8 mouse cellular contexts compared by ENCODE assay signal in the genomic region with DNA sequence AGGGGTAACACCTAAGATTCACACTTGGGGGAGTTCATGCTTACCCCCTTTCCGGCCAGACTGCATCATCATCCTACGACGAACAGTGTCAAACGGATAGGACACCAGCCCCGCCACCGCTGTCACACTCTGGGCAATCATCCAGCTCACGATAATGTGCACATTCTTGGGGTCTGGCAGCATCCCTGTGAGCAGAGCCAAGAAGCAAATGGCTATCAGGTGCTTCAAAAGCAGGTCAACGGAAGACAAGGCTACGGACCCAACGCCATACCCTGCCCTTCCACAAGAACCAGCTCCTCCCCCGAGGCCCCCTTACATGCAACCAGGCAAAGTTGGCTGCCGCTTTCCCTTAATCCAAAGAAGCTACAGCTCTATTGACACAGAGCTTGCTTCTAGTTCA. TPM values are rescaled to one million over a fixed set of nuclear protein-coding genes. Genes with fewer than 3 reads are reported as not detected.
A peak's percentile ranks its signal among the peaks of the same experiment; 100 is the strongest.
DNase-seq lines count a peak whose midpoint lies in the region; ATAC-seq and TF ChIP-seq lines count a peak whose summit lies in the region.

No protein-coding gene starts in this region.

- DNase-seq in kidney, adult 2 months = peak; percentile 24
- no peak for DNase-seq in kidney, adult 9 months
- DNase-seq in cerebellum, adult 11-12 months = peak; percentile 68
- DNase-seq in gastrocnemius, adult 8-10 months (ENCODE audit: low spot score in 2 of 2) = peak; percentile 63 to 72
- DNase-seq in thymus, postnatal 10 days (ENCODE audit: low spot score in 2 of 2) = no peak
- no peak for DNase-seq in embryo, embryonic 11 days

- H3K9me3 ChIP-seq in hindbrain, embryonic 13.5 days = no peaks in the 10 kb centered on the region
- H3K9me3 ChIP-seq in midbrain, embryonic 12.5 days = no peaks in the 10 kb centered on the region

- WGBS in kidney, adult 2 months = 42% methylated on average over 12 of the region's 12 CpGs
- 70% methylated on average over 12 of the region's 12 CpGs for WGBS in hindbrain, embryonic 13.5 days
- 87% methylated on average over 12 of the region's 12 CpGs for WGBS in midbrain, embryonic 12.5 days

- ATAC-seq in hindbrain, embryonic 13.5 days (ENCODE audit: low FRiP score) = no peak
- no peak for ATAC-seq in midbrain, embryonic 12.5 days (ENCODE audit: low FRiP score, low read depth)

- H3K36me3 ChIP-seq in kidney, adult 2 months (ENCODE audit: control insufficient read depth, insufficient read depth, low read length) = peaks cover 19% of the 10 kb centered on the region
- peaks cover 55% of the 10 kb centered on the region for H3K36me3 ChIP-seq in hindbrain, embryonic 13.5 days
- H3K36me3 ChIP-seq in midbrain, embryonic 12.5 days = peaks cover 57% of the 10 kb centered on the region

- peaks cover 21% of the 10 kb centered on the region for H3K4me1 ChIP-seq in kidney, adult 2 months (ENCODE audit: control insufficient read depth, insufficient read depth, low read length)
- H3K4me1 ChIP-seq in hindbrain, embryonic 13.5 days (replicated peaks) = peaks cover 40% of the 10 kb centered on the region
- peaks cover 32% of the 10 kb centered on the region for H3K4me1 ChIP-seq in midbrain, embryonic 12.5 days

- TF ChIP-seq CTCF in kidney, adult 2 months (conservative IDR thresholded peaks at IDR 0.05; ENCODE audit: insufficient read depth, insufficient read length, low read depth, low read length) = no peak

- TF ChIP-seq POLR2A in kidney, adult 2 months (IDR thresholded peaks at IDR 0.05; ENCODE audit: low read depth, low read length) = no peak

- peak overlapping the region; percentile 91 for H3K4me2 ChIP-seq in hindbrain, embryonic 13.5 days
- H3K4me2 ChIP-seq in midbrain, embryonic 12.5 days (replicated peaks) = peak overlapping the region; percentile 81

- peak overlapping the region; percentile 92 for H3K4me3 ChIP-seq in kidney, adult 2 months (ENCODE audit: insufficient read depth, low read depth, low read length)
- H3K4me3 ChIP-seq in hindbrain, embryonic 13.5 days = peak overlapping the region; percentile 74
- peak overlapping the region; percentile 80 for H3K4me3 ChIP-seq in midbrain, embryonic 12.5 days

- no peak overlapping the region for H3K27ac ChIP-seq in kidney, adult 2 months (ENCODE audit: insufficient read depth, low read depth, low read length)
- peak overlapping the region; percentile 55 for H3K27ac ChIP-seq in hindbrain, embryonic 13.5 days
- no peak overlapping the region for H3K27ac ChIP-seq in midbrain, embryonic 12.5 days (replicated peaks)

- H3K27me3 ChIP-seq in kidney, adult 2 months (replicated peaks; ENCODE audit: control insufficient read depth, insufficient read depth, low read length) = no peaks in the 10 kb centered on the region
- H3K27me3 ChIP-seq in hindbrain, embryonic 13.5 days = no peaks in the 10 kb centered on the region
- H3K27me3 ChIP-seq in midbrain, embryonic 12.5 days = peaks cover under 1% of the 10 kb centered on the region; the same call in 1 of the 2 replicates

- H3K9ac ChIP-seq in hindbrain, embryonic 13.5 days = peak overlapping the region; percentile 94
- H3K9ac ChIP-seq in midbrain, embryonic 12.5 days (replicated peaks) = peak overlapping the region; percentile 34; the same call in 1 of the 2 replicates

RNA-seq across cellular contexts. Expression of gene Slc25a4, which starts 2.7 kb away (rescaled TPM):
- polyA plus RNA-seq in kidney, adult 2 months (2012; rRNA removed) = 502 TPM in 2 replicates
- total RNA-seq in gastrocnemius, adult 8-10 months (2022) = 1,000 to 10,000 TPM; 2,862 to 3,030 (median 2,917) TPM
- polyA plus RNA-seq in hindbrain, embryonic 13.5 days (2015; fragmentation: Nextera tagmentation; extraction: Ambion mirVana) = 799 and 807 TPM in 2 replicates
- 494 and 521 TPM in 2 replicates for polyA plus RNA-seq in midbrain, embryonic 12.5 days (2016; fragmentation: Nextera tagmentation; extraction: Ambion mirVana)

RNA-seq across cellular contexts. Expression of gene Snx25, which starts 56.4 kb away (rescaled TPM):
- 8.6 and 9.8 TPM in 2 replicates for polyA plus RNA-seq in kidney, adult 2 months (2012; rRNA removed)
- 1 to 10 TPM; 5.1 to 7.0 (median 6.2) TPM for total RNA-seq in gastrocnemius, adult 8-10 months (2022)
- polyA plus RNA-seq in hindbrain, embryonic 13.5 days (2015; fragmentation: Nextera tagmentation; extraction: Ambion mirVana) = 6.4 TPM in 2 replicates
- polyA plus RNA-seq in midbrain, embryonic 12.5 days (2016; fragmentation: Nextera tagmentation; extraction: Ambion mirVana) = 4.6 and 5.3 TPM in 2 replicates

RNA-seq across cellular contexts. Expression of gene Cfap97, which starts 56.8 kb away (rescaled TPM):
- polyA plus RNA-seq in kidney, adult 2 months (2012; rRNA removed) = 6.2 and 7.4 TPM in 2 replicates
- total RNA-seq in gastrocnemius, adult 8-10 months (2022) = 10 to 100 TPM; 13.5 to 17.4 (median 14.5) TPM
- polyA plus RNA-seq in hindbrain, embryonic 13.5 days (2015; fragmentation: Nextera tagmentation; extraction: Ambion mirVana) = 29.2 and 30.5 TPM in 2 replicates
- polyA plus RNA-seq in midbrain, embryonic 12.5 days (2016; fragmentation: Nextera tagmentation; extraction: Ambion mirVana) = 25.5 and 27.6 TPM in 2 replicates

Comparison
In these comparisons a context has a peak if more than half of its experiments do, and no peak if none do; other contexts are left out.
1. DNase-seq: peak in kidney, adult 2 months (single experiment), cerebellum, adult 11-12 months (single experiment) and gastrocnemius, adult 8-10 months (2 of 2); none in kidney, adult 9 months (single experiment), thymus, postnatal 10 days (0 of 2) and embryo, embryonic 11 days (single experiment).
2. Peak in every context shown above with its lines, with median percentiles within 50 percentile points of each other: H3K4me3 ChIP-seq.